In genomic region chr12:31501266-31501665, GRCm38 (mm10) we compare ENCODE assay signal across 29 mouse cellular contexts. TPM values are rescaled to one million over a fixed set of nuclear protein-coding genes. Genes with fewer than 3 reads are reported as not detected.
DNase-seq lines count a peak whose midpoint lies in the region; ATAC-seq and TF ChIP-seq lines count a peak whose summit lies in the region.
"Had no signal": no experiment of that assay in that cellular context is flagged by ENCODE, and none has a peak within 500 bp of the region (broad histone marks: within the 10 kb centered on the region; RNA-seq: fewer than 3 reads in every experiment).

No protein-coding gene starts in this region.

- H3K27me3 ChIP-seq in lung, postnatal 0 days (replicated peaks; ENCODE audit: insufficient read depth, low read length), result no peaks in the 10 kb centered on the region
- H3K27me3 ChIP-seq in splenic B cell, adult 2 months (ENCODE audit: control insufficient read depth, insufficient read depth, low read length, poor library complexity, severe bottlenecking), result no peaks in the 10 kb centered on the region
- no peaks in the 10 kb centered on the region for H3K27me3 ChIP-seq in hindbrain, postnatal 0 days (ENCODE audit: insufficient read depth, low read length)
- H3K27me3 ChIP-seq: forebrain, embryonic 12.5 days; heart, embryonic 12.5 days; limb, embryonic 12.5 days had no signal

- H3K4me3 ChIP-seq in lung, postnatal 0 days (ENCODE audit: low read depth, low read length), result no peak overlapping the region
- H3K4me3 ChIP-seq in hindbrain, postnatal 0 days (ENCODE audit: low read length), result no peak overlapping the region
- H3K4me3 ChIP-seq: heart, embryonic 12.5 days; left cerebral cortex, adult 2 months; limb, embryonic 12.5 days had no signal

- no peak for ATAC-seq in lung, postnatal 0 days
- ATAC-seq in hindbrain, postnatal 0 days, result no peak
- ATAC-seq: CD4-positive, CD25-positive, alpha-beta regulatory T cell, adult 4 months; forebrain, postnatal 0 days; inflammation-experienced regulatory T-cells, adult 6 months; liver, postnatal 0 days had no signal

- TF ChIP-seq EP300 in lung, postnatal 0 days (IDR thresholded peaks at IDR 0.05), result no peak

- no peaks in the 10 kb centered on the region for H3K36me3 ChIP-seq in lung, postnatal 0 days (ENCODE audit: insufficient read depth, low read length)
- H3K36me3 ChIP-seq in splenic B cell, adult 2 months (ENCODE audit: control insufficient read depth, insufficient read depth, low read length, poor library complexity, severe bottlenecking), result no peaks in the 10 kb centered on the region
- H3K36me3 ChIP-seq in hindbrain, postnatal 0 days (ENCODE audit: insufficient read depth, low read length), result no peaks in the 10 kb centered on the region
- H3K36me3 ChIP-seq: forebrain, embryonic 12.5 days; heart, embryonic 12.5 days; limb, embryonic 12.5 days had no signal

- no peak overlapping the region for H3K9ac ChIP-seq in lung, postnatal 0 days (replicated peaks; ENCODE audit: low read depth)
- no peak overlapping the region for H3K9ac ChIP-seq in hindbrain, postnatal 0 days (replicated peaks; ENCODE audit: low read length)
- H3K9ac ChIP-seq: forebrain, embryonic 12.5 days; forebrain, postnatal 0 days; heart, embryonic 12.5 days; limb, embryonic 12.5 days; liver, postnatal 0 days had no signal

- peak; percentile 11 for DNase-seq in cerebellum, adult 9-11 months
- DNase-seq in cerebellum, postnatal 4 days (ENCODE audit: low spot score in 2 of 2), result no peak
- DNase-seq in lung, postnatal 25 days (ENCODE audit: low spot score), result peak; percentile 8
- no peak for DNase-seq in lung, postnatal 0 days (ENCODE audit: low spot score)
- DNase-seq in A20 (ENCODE audit: low read depth, low spot score), result peak; percentile 40
- DNase-seq in splenic B cell, adult 2 months (ENCODE audit: low read depth, low spot score), result peak; percentile 14
- DNase-seq in hindbrain, postnatal 0 days (ENCODE audit: low spot score), result no peak
- DNase-seq: adrenal gland, adult 8-10 months; cerebellum, adult 11 months; cerebellum, postnatal 10 days; forebrain, postnatal 0 days; gastrocnemius, postnatal 10 days; kidney, adult 2 months; kidney, postnatal 36 days; liver, postnatal 0 days; midbrain, embryonic 14.5 days; thymus, postnatal 25 days had no signal

- no peak for TF ChIP-seq CTCF in lung, postnatal 0 days (IDR thresholded peaks at IDR 0.05)
- TF ChIP-seq CTCF in hindbrain, postnatal 0 days (IDR thresholded peaks at IDR 0.05; ENCODE audit: low read depth), result no peak

- H3K9me3 ChIP-seq in lung, postnatal 0 days (ENCODE audit: low read length), result no peaks in the 10 kb centered on the region
- H3K9me3 ChIP-seq in hindbrain, postnatal 0 days (ENCODE audit: low read length), result no peaks in the 10 kb centered on the region
- H3K9me3 ChIP-seq: forebrain, embryonic 12.5 days; heart, embryonic 12.5 days; limb, embryonic 12.5 days had no signal

- peaks cover 3% of the 10 kb centered on the region; the same call in 1 of the 2 replicates for H3K4me1 ChIP-seq in lung, postnatal 0 days (ENCODE audit: insufficient read depth, low read depth, low read length)
- H3K4me1 ChIP-seq in hindbrain, postnatal 0 days (ENCODE audit: insufficient read depth, low read length), result 0 out of 2 replicates have a peak, but pooled peaks cover 10% of the 10 kb centered on the region

- no peak overlapping the region for H3K27ac ChIP-seq in lung, postnatal 0 days (ENCODE audit: low read length)
- H3K27ac ChIP-seq in hindbrain, postnatal 0 days, result no peak overlapping the region
- H3K27ac ChIP-seq: forebrain, embryonic 12.5 days; left cerebral cortex, adult 2 months; limb, embryonic 12.5 days had no signal

- WGBS in lung, postnatal 0 days, result 31% methylated on average over 4 of the region's 4 CpGs
- 70% methylated on average over 4 of the region's 4 CpGs for WGBS in hindbrain, postnatal 0 days

- H3K4me2 ChIP-seq in lung, postnatal 0 days (replicated peaks; ENCODE audit: low read depth, low read length), result no peak overlapping the region
- no peak overlapping the region for H3K4me2 ChIP-seq in hindbrain, postnatal 0 days (ENCODE audit: low read depth, low read length)

RNA-seq across cellular contexts. Expression of gene Cbll1, which starts 1.9 kb away (rescaled TPM):
- polyA plus RNA-seq in lung, postnatal 0 days (2015; fragmentation: Nextera tagmentation; extraction: Ambion mirVana), result 7.2 and 9.0 TPM in 2 replicates
- 16.3 and 18.2 TPM in 2 replicates for total RNA-seq in hindbrain, postnatal 0 days (2014; rRNA removed)
- 11.9 and 14.5 TPM in 2 replicates for polyA plus RNA-seq in hindbrain, postnatal 0 days (2015; fragmentation: Nextera tagmentation; extraction: Ambion mirVana)

RNA-seq across cellular contexts. Expression of gene Slc26a4, which starts 58.5 kb away (rescaled TPM):
- polyA plus RNA-seq in lung, postnatal 0 days (2015; fragmentation: Nextera tagmentation; extraction: Ambion mirVana), result 0.54 TPM in 1 of 2 replicates, not detected in the other
- total RNA-seq in hindbrain, postnatal 0 days (2014; rRNA removed), result not detected in 2 replicates
- polyA plus RNA-seq in hindbrain, postnatal 0 days (2015; fragmentation: Nextera tagmentation; extraction: Ambion mirVana), result 0.04 and 0.09 TPM in 2 replicates
- total RNA-seq: hematopoietic stem cell, adult 5-6 weeks; monocyte, adult 5-6 weeks had no signal
- polyA plus RNA-seq: CD4-positive, CD25-positive, alpha-beta regulatory T cell, adult 4 months; forebrain, embryonic 12.5 days; gonadal fat pad, adult 2 months; hindbrain, embryonic 14.5 days; inflammation-experienced regulatory T-cells, adult 6 months; liver, embryonic 11.5 days; lung, embryonic 16.5 days had no signal

Comparison
In these comparisons a context has a peak if more than half of its experiments do, and no peak if none do; other contexts are left out.
1. DNase-seq: peak in cerebellum, adult 9-11 months (single experiment), lung, postnatal 25 days (single experiment), A20 (single experiment) and splenic B cell, adult 2 months (single experiment); none in cerebellum, postnatal 4 days (0 of 2), lung, postnatal 0 days (single experiment) and hindbrain, postnatal 0 days (single experiment).